Mouse (Mus musculus): ENCODE results near the gene Ly9. TPM values are rescaled to one million over a fixed set of nuclear protein-coding genes. Genes with fewer than 3 reads are reported as not detected.

The Ly9 gene
- total RNA-seq, 2 experiments from 2014 or later = 2.1 to 9.6 TPM

Other genes starting within 250 kb of the Ly9 start
- gene Klhdc9, start 246.6 kb downstream of the Ly9 start, total RNA-seq (2014; fragmentation: Nextera tagmentation) = 0.20 TPM in 1 of 2 replicates, not detected in the other
- 0.80 TPM in 1 of 2 replicates, not detected in the other for gene Klhdc9, start 246.6 kb downstream of the Ly9 start, total RNA-seq (2017)
- gene Nectin4, start 237.3 kb downstream of the Ly9 start, total RNA-seq (2014; fragmentation: Nextera tagmentation) = not detected in 2 replicates
- gene Nectin4, start 237.3 kb downstream of the Ly9 start, total RNA-seq (2017) = 0.14 and 0.27 TPM in 2 replicates
- 11.8 and 20.7 TPM in 2 replicates for gene Arhgap30, start 218.5 kb downstream of the Ly9 start, total RNA-seq (2014; fragmentation: Nextera tagmentation)
- 18.7 and 28.7 TPM in 2 replicates for gene Arhgap30, start 218.5 kb downstream of the Ly9 start, total RNA-seq (2017)
- 24.1 and 32.0 TPM in 2 replicates for gene Usf1, start 196.1 kb downstream of the Ly9 start, total RNA-seq (2014; fragmentation: Nextera tagmentation)
- 46.2 and 60.5 TPM in 2 replicates for gene Usf1, start 196.1 kb downstream of the Ly9 start, total RNA-seq (2017)
- not detected in 2 replicates for gene Tstd1, start 188.5 kb downstream of the Ly9 start, total RNA-seq (2014; fragmentation: Nextera tagmentation)
- gene Tstd1, start 188.5 kb downstream of the Ly9 start, total RNA-seq (2017) = 1.1 TPM in 1 of 2 replicates, not detected in the other
- gene F11r, start 169.9 kb downstream of the Ly9 start, total RNA-seq (2014; fragmentation: Nextera tagmentation) = not detected in 2 replicates
- gene F11r, start 169.9 kb downstream of the Ly9 start, total RNA-seq (2017) = 0.38 and 2.3 TPM in 2 replicates
- 5.5 and 10.9 TPM in 2 replicates for gene Alyref2, start 103.9 kb downstream of the Ly9 start, total RNA-seq (2014; fragmentation: Nextera tagmentation)
- gene Alyref2, start 103.9 kb downstream of the Ly9 start, total RNA-seq (2017) = 3.5 and 5.3 TPM in 2 replicates
- gene Itln1, start 72.1 kb downstream of the Ly9 start, total RNA-seq (2014; fragmentation: Nextera tagmentation) = not detected in 2 replicates
- gene Itln1, start 72.1 kb downstream of the Ly9 start, total RNA-seq (2017) = not detected in 2 replicates
- gene Cd244a, start 48.2 kb downstream of the Ly9 start, total RNA-seq (2014; fragmentation: Nextera tagmentation) = 1.8 and 3.9 TPM in 2 replicates
- gene Cd244a, start 48.2 kb downstream of the Ly9 start, total RNA-seq (2017) = 1.7 and 2.4 TPM in 2 replicates
- 3.8 and 6.5 TPM in 2 replicates for gene Slamf7, start 45.6 kb upstream of the Ly9 start, total RNA-seq (2014; fragmentation: Nextera tagmentation)
- gene Slamf7, start 45.6 kb upstream of the Ly9 start, total RNA-seq (2017) = 1.6 and 3.7 TPM in 2 replicates
- 26.9 and 36.0 TPM in 2 replicates for gene Cd48, start 74.6 kb upstream of the Ly9 start, total RNA-seq (2014; fragmentation: Nextera tagmentation)
- 24.7 and 43.8 TPM in 2 replicates for gene Cd48, start 74.6 kb upstream of the Ly9 start, total RNA-seq (2017)
- gene Slamf1, start 159.7 kb upstream of the Ly9 start, total RNA-seq (2014; fragmentation: Nextera tagmentation) = 4.9 and 6.2 TPM in 2 replicates
- gene Slamf1, start 159.7 kb upstream of the Ly9 start, total RNA-seq (2017) = 4.3 and 7.6 TPM in 2 replicates
- 17.2 and 17.3 TPM in 2 replicates for gene Cd84, start 232.3 kb upstream of the Ly9 start, total RNA-seq (2014; fragmentation: Nextera tagmentation)
- 20.1 and 61.3 TPM in 2 replicates for gene Cd84, start 232.3 kb upstream of the Ly9 start, total RNA-seq (2017)